Mouse (Mus musculus) right cerebral cortex, postnatal 25 days (tissue): Measurements from ENCODE around the gene Fry.

ENCODE experiments used
- DNase-seq: peaks from one replicate; pipeline ENCODE4 v3.0.0; 2022

The Fry gene

DNA sequence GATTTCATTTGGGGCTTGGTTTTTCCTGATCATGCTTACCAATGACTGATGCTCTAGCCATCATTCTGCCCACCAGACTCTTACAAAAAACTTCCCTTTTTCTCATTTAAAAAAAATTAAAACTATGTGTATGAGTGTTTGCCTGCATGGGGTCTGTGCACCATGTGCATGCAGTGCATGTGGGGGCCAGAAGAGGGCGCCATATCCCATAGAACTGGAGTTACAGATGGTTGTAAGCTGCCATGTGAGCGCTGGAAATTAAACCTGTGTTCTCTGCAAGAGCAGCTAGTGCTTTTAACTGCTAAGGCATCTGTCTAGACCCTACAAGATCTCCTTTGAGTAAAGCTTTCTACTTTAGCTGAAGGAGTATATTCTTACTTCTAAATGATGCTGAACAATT is 162.6 kb downstream of the Fry start:
- no peak for DNase-seq

DNA sequence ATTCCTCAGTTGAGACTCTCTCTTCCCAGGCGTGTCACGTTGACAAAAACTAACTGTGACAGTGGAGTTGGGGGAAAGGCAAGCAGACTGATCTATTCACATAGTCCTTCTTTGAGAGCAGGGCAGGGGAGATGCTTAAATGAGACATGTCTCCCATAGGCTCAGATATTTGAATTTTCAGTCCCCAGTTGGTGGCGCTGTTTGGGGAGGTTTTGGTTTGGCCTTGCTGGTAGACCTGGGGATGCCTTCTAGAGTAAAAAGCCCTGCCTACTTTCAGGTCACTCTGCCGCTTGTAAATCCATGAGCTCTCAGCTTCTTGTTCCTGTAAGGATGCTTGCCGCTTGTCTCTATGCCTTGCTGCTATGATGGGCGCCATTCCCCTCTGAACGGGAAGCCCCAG is 163.6 kb downstream of the Fry start:
- DNase-seq = no peak

DNA sequence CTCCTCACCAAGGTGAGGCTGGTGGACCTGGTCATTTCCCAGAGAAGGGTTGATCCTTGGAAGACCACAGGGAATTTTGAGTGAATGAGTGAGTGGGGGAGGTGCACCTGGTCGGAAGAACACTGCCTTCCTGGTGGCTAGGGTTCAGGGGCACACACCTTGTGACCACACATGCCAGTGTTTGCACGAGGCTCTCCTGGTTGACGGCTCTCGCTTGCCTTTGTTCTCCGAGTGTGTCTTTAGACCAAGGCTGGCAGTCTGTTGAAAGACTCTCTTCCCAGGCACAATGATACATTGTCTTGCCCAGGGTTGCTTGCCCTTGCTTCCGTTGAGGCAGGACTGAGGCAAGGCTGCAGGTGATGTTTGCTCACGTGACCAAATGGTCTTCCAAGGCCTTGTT is 169.5 kb downstream of the Fry start:
- no peak for DNase-seq

DNA sequence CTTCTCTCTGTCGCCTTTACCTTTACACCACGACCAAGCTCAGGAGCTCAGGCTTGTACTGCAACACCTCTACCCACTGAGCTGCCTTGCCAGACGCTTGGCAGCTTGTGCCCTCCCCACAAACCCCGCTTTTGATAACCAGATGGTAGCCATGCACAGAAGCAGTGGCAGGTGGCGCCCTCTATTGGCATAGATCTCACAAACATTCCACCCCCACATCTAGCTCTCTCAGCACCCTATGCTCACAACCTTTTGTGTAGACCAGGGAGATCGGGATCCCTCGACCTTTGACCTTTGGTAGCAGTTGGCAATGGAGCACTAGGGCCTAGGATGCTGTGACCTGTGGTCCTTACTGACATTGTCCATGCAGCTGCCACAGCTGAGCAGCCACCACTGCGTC is 171.2 kb downstream of the Fry start:
- no peak for DNase-seq

DNA sequence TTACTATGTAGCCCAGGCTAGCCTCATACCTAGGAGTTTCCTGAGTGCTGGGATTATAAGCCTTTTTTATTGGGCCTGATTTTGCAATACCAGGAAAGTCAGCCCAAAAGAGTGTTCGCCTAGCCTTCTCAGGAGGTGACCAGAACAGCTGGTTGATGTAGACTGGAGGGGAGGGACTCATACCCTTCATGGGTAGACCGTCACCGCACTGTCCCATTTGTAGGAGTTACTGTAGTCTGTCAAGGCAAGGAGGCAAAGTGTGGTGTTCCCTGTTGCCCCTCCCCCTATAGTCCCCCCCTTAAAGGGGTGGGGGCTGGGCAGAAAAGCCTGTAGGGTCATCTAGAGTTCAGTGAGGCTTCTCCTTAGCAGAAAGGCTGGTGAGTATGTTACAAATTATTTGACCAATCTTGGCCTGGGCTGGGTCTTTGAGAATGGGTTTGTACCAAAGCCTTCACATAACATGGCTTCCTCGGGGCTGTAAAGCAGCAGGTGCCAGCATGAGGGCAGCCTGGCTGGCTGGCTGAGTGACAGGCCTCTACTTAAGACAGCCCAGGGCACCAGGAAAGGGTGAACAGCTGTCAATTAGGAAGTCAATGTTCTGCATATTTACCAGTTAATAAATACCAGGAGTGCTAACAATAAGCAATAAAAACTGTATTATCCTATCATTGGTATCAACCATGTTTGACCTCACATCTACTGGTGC is 172.2 kb downstream of the Fry start:
- no peak for DNase-seq

DNA sequence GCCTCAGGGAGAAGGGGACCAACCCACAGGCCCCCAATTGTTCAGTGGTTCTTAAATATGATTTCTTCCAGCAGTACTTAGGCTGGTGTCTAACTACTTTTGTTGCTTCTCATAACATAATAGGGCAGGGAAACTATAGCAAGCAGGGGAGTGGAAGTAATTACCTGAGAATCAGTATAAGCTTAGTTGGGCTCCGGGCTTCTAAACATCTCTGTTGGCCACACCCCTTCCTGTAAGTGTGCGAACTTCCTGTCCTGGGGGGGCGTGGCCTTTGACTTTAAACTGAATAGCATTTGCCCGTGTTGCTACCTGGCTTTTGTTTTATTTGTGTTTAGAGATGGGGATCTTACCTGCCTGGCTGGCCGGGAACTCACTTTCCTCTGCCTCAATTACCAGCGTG is 172.8 kb downstream of the Fry start:
- DNase-seq = no peak

DNA sequence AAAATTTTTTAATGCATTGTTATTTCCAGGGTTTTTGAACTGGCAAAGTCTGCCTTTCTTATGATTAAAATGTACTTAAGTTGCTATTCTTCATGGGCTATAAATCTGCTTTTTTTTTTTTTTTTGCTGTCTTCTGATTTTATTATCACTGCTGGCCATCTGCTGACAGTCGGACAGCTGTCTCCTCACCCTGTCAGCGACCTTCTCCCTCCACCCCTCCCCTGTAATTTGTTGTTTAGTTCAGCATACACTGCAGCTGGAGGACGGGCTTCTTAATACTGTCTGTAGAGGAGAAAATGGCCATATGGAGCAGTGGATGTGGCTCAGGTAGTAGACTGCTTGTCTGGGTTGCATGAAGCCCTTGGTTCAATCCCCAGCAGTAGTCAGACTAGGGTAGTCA is 173.7 kb downstream of the Fry start:
- DNase-seq = no peak

DNA sequence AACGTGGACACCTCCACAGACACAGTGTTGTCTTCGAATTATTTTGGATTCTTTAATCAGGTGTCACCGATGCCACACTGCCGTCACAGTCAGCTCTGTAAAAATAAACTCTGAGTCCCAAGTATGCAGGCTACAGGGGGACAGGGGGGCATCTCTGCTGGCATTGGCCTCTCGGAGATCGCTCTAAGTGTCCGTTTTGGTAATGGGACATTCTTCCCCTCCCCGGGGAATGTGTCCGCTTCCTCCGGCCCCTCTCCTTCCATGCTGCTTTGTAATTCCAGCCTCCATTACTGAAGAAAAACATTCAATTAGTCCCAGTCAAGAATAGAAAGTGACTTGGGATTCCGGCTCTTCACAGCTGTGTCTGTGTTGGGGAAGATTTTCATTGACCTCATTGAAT is 175.9 kb downstream of the Fry start:
- DNase-seq = no peak

DNA sequence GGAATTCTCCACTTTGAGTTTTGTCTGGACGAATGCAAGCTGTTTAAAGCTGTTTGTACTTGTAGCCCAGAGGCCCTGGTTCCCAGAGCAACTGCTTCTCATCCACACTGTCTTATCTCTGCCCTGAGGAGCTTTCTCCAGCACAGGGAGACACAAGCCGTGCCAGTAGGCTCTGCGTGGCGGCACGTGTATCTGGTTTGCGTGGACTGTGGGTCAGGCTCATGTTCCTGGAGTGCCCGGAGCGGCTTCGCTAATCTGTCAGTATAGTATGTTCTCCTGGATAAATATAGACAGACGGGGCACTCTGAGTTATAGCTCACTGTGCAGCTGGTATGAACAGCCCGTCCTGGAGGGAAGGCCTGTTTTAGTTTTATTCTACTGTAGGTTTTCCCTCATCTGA is 176.7 kb downstream of the Fry start:
- peak; percentile 24 for DNase-seq

DNA sequence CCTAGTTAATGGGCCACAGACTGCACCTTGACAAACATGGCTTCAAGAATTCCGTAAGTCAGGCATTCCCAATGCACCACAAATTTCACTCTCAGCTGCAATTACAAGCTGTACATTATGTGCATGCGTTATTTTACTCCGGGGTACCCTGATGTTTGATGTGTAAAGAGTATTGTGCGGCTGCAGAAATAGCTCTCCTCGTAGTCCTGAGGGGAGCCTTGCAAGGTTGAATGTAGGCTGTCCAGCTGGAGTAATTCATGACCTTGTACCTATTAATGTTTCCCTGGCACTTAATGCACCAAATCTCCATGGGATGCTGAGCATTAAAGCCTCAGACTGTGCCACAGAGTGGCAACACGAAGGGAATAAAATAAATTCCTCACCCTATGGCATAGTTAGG is 180.5 kb downstream of the Fry start:
- no peak for DNase-seq

DNA sequence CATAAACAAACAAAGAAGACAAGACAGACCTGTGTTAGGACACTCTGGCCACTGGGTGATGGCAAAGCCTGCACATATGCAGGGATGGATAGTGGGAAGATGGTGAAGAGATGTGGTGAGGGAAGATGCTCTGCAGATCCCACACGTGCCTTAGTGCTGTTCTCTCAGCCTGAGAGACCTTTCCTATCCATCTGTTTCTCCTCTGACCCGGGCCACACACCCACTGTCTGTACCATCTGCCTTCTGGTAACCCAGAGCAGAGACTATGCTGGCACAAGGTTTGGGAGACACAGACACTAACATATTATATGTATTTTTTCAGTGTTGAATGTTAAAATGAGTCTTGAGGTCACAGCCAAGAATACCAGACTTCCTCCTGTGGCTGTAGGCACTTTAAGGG is 183.7 kb downstream of the Fry start:
- no peak for DNase-seq

DNA sequence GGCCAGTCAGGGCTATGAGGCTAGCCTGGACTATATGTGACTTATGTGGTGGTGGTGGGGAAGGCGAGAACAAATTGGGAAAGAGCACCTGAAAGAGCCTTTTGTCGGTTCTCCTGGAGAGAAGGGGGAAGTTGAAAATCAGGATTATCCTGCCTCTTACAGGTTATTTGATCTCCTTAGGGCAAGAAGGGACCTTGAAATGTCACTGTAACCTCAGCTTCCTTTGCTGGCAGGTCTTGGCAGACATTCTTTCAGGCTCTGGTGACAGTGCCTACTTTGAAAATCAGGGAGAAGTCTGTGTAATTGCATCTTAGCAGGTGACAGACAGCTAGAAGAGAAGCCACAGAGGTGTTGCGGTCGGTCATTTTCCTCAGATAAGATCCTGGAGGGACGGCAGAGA is 184.6 kb downstream of the Fry start:
- no peak for DNase-seq

DNA sequence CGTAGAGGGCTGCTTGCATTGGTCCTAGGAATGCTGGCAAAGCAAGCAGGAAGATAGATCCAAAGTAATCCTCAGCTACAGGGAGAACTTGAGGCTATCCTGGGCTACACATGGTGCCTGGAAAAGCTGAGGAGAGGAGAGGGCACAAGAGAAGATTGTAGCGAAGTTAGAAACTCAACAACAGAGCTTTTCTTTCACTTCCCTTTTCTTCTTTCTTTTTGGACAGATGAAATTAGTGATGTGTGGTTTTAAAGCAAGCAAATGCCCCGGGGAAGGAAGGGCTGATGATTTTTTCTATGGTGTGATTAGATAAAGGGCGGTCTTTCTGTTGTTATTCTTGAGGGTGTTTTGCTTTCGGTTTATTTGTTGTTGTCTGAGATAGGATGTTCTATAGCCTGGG is 188.1 kb downstream of the Fry start:
- no peak for DNase-seq

DNA sequence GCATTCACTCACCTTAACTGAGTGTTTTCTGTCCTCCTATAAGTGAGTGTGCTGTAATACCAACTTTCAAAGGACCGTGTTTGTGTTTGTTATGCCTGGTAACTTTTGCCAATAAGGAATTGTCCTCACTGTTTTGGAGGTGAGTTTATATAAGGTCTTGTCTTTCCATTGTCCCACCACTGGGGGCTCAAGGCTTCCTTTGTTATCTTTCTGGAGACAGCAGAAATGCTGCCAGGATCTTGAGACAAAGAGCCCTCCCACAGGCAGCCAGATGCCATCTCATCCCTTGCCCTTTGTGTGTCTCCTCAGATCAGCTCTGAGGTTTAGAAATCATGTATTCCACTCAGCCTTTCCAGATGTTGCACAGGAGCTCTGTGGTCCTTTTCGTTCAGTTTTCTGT is 194.8 kb downstream of the Fry start:
- DNase-seq = no peak

DNA sequence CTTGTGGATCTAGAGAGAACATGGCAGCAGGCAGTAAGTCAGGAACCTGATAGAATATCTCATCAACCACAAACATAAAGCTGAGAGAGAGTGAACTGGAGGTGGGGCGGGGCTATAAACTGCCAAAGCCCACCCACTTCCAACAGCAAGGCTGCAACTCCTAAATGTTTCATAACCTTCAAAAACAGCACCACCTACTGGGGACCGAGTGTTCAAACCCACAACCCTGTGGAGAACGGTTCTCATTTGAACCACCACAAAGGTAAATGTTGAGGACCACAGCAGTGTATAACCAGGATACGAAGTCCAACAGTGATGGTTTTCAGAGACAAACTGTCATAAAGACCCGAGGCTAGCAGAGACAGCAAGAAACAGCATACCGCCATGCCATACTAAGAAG is 196.1 kb downstream of the Fry start:
- no peak for DNase-seq

DNA sequence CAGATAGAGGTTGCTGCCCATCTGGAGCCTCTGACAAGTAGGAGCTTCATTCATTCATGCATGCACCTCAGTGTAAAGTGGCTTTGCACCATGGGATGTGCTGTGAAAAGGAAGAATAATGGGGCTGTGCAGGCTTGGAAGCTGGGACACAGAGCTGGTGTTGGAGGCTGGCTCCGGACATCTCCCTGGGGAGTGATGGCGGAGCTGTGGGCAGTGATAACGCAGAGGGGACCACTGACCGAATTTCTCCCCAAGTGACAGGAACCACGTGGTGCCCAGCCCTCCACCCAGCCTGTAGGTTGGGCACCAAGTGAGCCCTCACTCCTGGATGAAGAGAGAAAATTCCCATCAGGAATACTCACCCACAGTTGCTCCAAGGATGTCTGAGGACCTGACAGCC is 207.0 kb downstream of the Fry start:
- DNase-seq = no peak

DNA sequence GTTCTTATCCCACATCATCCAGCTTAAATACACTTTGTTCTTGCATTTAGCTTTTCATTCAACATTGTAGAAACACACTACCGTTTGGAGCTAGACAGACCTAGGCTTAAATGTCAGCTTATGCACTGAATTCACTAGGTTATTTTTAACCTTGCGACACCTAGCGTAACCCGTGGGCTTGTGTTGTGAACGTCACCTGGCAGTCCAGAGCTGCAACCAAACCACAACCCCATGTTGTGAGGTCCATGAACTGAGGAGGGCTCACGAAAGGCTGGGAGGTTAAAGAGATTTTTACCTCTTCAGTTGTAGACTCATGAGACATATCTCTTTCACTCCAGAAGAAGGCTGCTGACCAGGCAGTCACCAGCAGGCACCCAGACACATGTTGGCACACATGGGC is 210.2 kb downstream of the Fry start:
- DNase-seq = no peak

DNA sequence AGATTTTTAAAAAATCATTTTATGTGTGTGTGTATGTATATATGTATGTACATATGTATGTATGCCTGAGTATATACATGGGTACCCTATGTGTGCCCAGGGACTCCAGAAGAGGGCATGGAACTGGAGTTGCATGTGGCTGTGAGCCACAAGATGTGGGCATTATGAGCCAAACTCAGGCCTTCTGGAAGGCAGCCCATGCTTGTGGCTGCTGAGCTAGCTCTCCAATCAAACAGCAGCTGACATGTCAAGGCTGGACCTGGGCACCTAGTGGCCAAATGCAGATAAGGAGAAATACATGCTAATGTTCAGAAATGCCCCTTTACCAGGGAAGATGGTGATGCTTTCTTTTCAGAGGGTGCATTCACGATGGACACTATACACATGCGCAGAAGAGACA is 213.4 kb downstream of the Fry start:
- DNase-seq = no peak

DNA sequence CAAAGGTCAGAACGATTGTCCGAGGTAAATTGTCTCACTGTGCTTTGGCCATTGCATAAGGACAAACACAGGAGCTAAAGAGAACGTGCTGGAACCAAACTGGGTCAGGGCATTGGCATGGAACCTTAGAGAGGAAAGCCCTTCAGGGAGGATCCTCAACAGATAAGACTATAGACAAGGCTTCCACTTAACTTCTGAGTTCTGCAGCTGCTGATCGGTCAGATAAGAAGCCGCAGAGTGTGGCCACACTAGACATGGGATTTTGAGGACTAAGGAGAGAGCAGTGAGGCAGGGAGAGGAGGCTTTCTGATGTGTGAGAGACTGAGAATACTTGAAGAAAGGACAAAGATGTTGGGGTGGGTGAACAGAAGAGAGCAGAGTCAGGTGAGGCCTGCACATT is 214.4 kb downstream of the Fry start:
- no peak for DNase-seq

DNA sequence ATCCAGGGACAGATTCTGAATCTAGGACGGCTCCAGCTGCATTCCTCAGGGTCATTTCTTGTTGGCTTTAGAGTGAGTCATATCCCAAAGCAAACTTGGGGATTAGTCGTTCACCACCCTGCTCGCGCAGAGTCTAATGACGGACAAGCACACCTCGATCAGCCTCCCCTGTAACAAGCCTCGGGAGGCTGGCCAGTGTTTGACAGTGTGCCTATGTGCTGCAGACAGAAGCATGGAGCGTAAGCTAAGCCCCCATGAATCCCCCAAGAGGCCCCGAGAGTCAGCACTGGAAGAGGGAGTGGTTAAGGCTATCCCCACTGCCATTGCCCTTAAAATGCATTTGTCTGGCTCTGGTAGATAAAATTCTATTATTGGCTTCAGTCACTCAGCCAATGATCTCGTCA is 214.9 kb downstream of the Fry start:
- no peak for DNase-seq

DNA sequence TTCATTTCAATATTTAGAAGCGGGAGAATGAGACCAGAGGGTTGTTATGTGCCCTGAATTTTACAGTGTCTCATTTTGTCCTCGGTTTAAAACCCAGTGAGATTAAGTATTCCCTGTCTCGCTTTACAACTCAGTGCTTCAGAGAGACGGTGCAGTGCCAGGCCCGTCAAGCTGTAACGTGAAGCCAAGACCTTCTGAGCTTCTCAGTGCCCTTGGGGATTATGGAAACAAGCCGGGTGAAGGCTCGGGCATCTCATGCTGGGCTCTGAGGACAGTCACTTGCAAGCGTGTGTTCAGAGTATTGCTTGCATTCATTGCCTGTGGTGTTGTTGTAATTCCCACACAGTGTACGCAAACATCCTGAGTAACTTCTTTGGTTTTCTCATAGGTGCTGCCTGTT is 218.0 kb downstream of the Fry start:
- no peak for DNase-seq

DNA sequence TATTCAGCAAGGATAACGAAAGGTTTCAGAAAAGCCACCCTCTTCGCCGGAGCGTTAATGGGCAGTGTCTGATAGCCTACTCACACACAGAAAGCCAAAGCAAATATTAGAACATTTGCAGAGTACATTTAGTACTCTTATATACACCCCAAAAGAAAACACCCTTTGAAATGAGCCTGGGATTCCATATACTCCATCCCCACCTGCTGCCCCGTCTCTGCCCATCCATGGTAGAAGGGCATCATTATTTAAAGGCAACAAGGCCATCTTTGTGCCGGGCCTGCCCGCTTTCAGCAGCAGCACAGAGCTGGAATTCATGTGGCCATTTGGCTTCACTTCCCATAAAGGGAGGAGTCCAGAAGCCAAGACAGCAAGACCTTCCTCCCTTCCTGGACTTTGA is 219.3 kb downstream of the Fry start:
- DNase-seq = no peak

DNA sequence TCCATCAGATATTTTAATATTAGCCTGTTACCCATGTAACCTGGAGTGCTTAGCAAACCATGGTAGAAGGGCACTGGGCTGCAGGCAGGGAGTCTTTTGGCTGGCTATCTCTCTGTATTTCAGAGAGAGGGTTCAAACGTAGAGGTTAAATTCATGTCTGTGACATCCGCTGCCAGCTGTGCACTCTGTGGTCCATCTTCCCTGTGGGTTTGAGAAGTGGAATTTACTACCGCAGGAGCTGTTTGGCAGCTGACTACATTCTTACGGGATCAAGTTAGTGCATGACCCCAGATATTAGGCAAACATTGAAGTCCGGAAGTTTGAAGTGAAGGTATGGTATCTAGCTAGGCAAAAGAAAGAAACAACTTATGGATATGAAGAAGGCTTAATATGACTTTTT is 222.5 kb downstream of the Fry start:
- DNase-seq = no peak

DNA sequence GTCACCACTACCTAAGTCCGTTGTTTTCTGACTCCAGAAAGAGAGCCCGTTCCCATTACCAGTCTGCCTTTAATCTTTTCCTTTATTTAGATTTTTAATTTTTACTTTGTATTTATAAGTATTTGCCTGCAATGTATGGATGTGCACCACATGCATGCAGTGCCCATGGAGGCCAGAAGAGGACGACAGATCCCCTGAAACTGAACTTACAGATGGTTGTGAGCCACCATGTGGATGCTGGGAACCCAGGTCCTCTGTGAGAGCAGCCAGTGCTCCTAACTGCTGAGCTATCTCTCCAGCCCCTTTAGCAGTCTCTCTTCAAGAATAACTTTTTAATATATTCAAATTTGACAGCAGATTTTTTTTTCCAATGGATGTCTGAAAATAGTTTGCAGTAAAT is 223.7 kb downstream of the Fry start:
- DNase-seq = no peak

DNA sequence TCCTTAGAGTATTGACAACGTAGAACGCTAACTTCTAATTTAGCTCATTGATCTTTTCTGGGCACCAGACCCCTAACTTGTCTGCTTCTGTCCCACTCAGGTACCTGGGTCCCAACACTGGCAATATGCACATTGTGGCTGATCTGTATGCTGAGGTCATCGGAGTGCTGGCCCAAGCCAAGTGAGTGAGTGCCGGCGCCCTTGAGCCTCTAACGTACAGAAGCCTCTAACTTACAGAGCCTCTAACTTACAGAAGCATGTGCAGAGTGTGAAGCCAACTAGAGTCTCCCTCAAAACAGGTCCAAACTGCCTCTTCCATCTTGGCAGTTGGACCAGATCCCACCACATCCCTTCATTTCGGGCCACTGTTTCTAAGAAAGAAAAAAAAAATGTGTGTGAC is 227.5 kb downstream of the Fry start:
- DNase-seq = no peak

DNA sequence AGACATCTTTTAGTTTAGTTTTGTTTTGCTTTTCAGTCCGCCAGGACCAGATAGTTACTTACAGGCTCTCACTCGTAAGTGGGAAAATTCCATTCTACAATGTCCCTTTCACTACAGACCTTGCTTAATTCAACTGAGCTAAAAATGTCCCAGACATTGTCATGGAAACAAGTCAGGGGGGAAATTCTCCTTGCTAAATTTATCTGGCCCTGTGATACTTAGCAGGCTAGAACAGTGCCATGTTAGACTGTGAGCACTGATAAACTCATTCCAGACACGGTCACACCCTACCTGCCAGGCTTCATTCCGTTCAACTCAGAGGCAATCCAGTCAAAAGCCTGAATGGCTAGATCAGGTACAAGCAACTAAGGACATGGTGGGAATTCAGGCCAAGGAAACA is 227.9 kb downstream of the Fry start:
- no peak for DNase-seq
